Mouse (Mus musculus) testis, postnatal 10 days (tissue): ENCODE data around the gene Myt1.
"Not testable (repeated sequence)": the region's sequence is repeated elsewhere in the genome, so short reads cannot be mapped to it uniquely, and the experiment has no call there.

Experiments
- DNase-seq: peaks from one replicate; pipeline ENCODE4 v3.0.0; 2021; ENCODE audit warnings: low spot score

Myt1 gene

DNA sequence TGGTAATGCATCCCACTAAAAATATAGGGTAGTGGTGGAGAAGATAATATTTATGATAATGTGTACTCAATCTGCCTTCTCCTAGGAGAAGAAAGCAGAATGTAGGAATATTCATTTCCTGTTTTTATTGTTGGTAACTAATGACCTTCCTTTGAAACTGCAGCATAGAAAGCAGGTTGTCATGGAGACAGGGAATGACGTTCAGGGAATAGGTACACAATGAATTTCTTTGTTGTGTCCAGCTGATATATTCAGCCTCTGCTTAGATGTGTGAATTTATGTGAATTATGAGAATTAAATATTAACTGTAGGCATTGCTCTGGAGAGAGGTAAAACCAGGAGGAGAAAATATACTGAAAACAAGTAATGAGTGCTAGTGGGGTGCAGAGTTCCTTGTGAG is 18.3 kb downstream of the Myt1 start:
- no peak for DNase-seq

DNA sequence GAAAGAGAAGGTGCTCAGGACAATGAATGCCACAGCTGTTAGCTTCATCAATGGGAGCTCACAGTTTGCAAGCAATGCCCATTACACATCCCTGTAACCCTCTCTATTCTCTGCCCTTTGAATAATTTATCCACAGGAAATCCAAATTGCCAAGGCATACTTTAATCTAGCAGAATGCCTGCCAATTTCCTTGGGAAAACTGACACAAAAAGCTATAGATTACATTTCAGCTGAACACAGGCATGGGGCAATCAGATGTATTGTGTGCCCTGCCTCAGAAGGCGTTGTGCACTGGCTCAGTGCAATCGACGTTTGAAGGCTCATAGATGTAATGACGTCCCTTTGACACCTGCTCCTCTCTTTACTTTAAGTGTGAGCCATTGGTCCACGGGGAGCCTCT is 24.7 kb downstream of the Myt1 start:
- DNase-seq = no peak

DNA sequence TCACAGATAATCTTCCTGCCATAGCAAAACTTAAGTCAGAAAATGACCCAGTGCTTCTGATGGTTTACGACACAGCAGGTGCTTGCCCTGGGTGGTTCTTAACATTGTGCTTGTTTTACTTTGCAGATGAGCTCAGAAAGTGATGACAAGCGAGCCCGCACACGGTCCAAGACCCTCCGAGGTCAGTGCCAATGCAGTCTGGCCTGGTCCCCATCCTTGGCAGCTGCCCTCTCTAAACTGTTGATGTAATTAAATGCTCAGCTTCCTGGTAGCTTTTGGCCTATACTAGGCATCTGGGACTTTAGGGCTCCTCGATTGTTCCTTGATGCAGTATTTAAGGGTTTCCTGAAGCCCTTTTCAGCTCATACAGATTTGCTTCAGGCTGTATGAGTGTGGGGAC is 26.3 kb downstream of the Myt1 start:
- no peak for DNase-seq

DNA sequence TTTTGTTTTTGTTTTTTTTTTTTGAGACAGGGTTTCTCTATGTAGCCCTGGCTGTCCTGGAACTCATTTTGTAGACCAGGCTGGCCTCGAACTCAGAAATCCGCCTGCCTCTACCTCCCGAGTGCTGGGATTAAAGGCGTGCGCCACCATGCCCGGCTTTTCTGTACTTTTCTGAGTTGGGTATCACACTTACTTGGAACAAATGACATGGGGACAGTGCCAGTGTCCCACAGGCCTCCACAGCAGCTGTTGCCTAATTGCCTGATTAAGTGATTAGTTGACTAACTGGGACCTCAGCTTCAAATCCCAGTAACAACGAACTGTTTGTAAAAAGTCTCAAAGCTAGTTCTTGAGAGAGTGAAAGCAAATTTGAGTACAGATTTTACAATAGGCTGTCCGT is 30.1 kb downstream of the Myt1 start:
- not testable (repeated sequence) for DNase-seq

DNA sequence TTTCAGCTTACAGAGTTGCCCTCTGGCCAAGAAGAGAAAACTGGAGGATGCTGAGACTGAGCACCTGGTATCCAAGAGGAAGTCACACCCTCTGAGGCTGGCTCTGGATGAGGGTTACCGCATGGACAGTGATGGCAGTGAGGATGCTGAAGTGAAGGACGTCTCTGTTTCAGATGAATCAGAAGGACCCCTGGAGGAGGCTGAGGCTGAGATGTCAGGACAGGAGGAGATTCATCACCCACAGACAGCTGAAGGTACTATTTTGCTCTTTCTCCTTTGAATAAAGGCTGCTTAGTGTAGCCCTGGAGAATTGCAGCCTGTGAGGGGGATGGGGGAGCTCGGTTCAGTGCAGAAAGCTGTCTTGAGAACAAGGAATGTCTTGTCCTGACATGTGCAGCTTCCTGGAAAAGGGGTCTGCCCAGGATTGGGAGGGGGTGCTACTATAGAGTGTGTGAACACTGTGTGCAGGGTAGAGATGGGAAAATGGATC is 32.6 kb downstream of the Myt1 start:
- DNase-seq = no peak

DNA sequence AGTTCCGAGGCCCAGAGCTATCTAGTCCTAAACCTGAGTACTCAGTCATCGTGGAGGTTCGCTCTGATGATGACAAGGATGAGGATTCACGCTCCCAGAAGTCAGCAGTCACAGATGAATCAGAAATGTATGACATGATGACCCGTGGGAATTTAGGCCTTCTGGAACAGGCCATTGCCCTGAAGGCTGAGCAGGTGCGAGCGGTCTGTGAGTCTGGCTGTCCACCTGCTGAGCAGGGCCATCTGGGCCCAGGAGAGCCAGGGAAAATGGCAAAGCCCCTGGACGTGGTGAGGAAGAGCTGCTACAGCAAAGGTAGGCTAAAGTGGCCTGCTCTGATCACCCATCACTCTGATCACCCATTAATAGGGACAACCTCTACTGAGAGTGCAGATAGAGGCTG is 34.5 kb downstream of the Myt1 start:
- DNase-seq = no peak

DNA sequence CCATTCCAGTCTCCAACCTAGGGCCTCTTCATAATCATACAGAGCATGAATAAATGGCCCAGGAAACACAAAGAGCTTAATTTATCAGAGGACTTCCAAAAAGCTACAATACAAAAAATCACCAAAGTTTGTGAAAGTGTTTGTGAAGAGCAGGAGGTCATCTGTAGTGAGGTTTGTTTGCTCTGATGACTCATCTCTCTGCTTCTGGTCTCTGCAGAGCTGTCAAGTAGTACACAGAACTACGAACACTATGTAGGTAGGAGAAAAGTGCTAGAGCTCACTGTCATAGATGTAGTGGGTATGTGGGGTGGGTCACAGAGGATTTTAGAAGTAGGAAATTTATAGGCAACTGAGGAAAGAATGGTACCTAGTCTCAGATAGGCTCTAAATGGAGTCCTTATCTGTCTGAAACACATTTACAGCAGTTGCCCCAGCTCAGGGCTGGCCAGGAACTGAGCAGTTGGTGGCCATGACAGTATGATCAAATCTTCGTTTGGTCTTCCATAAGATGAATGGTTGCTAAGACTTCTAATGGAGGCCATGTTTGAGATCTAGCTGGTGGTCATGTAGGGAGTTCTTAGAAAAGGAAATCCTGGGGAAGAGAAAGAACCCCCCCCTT is 66.0 kb downstream of the Myt1 start:
- DNase-seq = no peak

DNA sequence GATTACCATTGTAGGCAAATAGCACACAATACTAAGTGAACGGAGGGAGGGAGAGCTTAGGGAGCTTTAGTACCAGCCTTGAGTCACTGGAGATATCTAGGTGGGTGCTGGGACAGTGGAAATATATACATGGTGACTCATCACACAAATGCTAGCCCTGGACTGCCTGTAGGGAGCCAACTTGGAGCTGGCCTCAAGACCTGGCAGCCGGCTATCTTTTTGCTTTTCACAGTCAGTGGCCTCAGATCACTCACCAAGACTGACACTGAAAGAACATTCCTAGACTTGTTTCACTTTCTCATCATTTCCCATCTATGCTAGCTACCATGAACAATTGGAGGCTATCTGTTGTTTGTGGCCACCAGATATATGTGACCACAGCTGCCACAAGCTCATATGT is 69.6 kb downstream of the Myt1 start:
- no peak for DNase-seq

DNA sequence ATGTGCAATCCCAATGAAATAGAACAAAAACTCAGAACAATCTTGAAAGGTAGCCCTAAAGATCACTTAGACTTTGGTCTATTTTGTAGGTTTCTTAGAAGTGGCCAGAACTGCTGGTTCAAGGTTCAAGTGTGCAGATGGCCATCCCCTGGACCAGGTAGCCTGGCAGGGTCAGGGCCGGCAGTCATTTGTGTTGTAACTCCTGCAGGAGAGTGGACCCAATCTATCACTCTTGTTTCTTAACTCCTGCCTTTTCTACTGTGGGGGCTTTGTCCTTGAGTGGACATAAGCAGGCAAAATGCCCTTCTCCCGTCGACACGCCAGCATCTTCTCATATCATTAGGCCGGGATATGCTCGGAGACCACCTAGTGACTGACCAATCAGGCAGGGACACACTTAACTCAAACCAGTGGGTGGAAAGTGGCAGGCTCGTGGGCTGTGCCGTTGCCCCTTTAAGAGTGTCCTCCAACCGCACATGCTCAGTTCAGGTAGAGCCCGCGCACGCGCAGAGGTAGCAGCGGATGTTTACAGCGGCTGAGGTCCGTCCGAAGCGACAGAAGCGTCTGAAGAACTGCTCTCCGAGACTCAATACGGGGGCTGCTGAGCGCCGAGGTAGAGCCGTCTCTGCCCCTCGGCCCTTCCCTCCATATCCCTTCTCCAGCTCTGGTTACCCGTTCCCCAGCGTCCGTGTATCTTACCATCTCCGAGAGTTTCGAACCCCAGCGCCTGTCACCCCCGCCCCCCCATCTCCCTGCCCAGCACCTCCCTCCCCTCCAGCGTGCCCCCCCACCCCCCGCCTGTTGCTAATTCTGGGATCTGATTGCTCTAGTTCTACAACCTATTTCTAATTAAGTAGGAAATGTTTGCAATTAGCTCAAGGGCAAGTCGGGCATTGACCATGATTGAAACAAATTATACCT is 74.5 kb downstream of the Myt1 start, which contains the start of gene Pcmtd2:
Gene Pcmtd2, plus strand, starts transcription at position 483 of the 921 bp plus-strand sequence.
- peak; percentile 93 for DNase-seq

DNA sequence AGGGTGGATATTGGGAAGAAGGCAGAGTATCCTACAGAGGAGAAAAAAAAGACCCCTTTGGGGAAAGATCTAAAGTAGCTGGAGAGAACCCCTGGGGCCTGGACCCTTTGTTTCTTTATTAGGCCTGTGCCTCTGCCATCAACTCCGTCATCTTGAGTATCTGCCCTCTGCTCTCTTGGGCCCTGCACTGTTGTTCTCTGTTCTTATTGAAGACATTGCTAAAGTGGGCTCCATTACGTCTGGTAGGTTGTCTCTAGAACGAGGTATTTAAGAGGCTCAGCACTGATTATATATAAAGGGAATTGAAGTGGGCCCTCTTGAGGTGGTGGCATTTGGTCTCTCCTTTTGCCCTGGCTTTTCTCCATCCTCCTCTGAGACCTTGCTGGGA is 75.2 kb downstream of the Myt1 start:
- peak; percentile 42 for DNase-seq

DNA sequence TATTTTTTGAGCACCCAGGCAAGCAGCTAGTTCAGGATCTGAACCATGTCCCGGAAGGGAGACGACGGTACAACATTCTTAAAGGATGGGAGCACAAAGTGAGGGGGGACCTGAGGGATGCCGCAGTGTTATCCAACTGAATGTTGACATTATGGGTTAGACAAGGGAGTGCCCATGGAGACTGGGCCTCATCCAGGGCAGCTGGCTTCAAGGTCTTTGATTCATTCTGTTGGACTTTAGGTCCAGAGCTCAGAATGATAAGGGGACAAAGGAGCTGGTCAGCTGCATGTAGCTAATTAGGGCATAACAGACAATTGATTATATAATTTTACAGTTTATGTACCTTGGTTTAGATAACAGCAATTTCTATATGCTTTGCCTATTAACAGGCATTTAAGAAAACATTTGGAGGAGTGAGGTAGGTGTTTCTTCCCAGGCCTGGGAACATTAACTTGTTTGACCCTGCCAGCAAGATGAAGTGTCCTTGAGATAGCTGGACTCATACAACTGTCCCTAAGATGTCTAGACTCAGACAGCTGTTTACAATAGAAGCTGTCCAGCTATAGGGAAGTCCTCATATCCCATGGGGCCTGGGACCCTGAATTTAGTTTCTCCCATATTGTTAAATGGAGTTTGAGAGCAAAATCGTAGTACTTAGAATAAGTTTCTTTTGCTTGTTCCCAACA is 82.7 kb downstream of the Myt1 start:
- DNase-seq = no peak

DNA sequence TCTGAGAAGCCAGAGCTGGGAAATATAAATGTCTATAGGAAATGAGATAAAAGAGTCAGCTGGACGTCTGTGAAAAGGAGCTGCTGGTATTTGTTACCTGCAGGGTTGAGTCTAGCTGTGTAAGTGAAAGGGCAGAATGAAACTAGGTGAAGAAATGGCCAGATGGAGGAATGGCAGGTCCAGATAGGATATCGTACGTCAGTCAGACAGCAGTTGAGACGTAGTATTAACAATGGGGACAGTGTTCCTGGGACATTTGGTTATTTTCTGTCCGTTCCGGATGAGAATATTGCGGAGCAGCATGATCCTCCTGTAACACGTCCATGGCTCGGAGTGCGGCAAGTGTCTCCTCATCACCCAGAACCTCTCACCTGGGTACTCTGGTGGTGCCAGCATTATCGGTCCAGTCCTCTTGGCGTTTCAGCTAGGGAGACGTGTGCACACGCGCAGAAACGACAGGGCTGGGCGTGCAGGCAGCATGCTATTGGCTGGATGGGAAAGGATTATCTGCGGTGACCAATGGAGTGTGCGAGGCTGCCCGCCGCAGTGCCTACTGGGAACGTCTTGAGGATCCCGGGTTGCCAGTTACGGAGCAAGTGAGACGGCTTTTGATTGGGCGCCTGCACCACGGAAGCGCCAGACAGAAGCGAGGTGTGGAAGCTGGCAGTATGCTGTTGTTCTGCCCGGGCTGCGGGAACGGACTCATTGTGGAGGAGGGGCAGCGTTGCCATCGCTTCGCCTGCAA is 100.8 kb downstream of the Myt1 start, which contains the start of gene Polr3k:
Gene Polr3k, plus strand, starts transcription at position 547 of the 745 bp plus-strand sequence.
- peak; percentile 86 for DNase-seq

DNA sequence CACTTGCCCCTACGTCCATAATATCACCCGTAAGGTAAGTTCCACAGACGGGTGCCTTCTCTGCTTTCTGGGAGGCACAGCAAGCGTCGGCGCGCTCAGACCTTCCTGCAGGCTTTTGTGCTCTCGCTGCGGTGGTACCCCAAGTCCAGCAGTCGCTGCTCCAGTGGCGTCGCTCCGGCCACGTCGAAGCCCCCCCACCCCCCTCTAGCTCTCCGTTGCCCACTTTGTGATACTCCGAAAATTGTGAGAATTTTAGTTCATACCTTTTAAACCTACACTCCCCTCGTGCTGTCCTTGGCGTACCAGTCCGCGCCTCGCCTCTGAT is 101.4 kb downstream of the Myt1 start:
- no peak for DNase-seq

DNA sequence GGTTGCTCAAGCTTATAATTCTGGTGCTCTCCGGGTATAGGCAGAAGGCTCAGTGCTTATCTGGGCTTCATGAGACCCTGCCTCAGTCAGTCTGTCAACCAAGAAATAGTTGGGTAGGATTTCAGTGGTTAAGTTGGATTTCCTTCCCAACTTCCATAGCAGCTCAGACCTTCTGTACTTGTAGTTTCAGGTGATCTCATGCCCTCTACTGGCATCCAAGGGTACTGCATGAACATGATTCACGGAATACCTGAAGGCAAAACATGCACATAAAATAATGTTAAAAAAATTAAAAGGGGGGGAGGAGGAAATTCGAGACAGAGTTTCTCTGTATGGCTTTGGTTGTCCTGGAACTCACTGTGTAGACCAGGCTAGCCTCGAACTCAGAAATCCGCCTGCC is 103.8 kb downstream of the Myt1 start:
- DNase-seq = peak; percentile 81

DNA sequence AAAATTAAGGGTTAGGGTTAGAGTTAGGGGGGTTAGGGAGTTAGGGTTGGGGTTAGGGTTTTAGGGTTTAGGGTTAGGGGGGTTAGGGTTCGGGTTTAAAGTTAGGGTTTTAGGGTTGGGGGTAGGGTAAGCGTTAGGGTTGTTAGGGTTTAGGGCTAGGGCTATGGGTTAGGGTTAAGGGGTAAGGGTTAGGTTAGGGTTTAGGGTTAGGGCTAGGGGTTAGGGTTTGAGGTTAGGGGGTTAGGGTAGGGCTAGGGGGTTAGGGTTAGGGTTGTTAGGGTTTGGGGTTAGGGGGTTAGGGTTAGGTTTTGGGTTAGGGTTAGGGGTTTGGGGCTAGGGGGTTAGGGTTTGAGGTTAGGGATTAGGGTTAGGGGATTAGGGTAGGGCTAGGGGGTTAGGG is 107.9 kb downstream of the Myt1 start:
- no peak for DNase-seq
